Mouse (Mus musculus) CD4-positive naive resting alpha-beta T cell, adult 57 days (primary cell): ENCODE measurements around the gene Topbp1. TPM values are rescaled to one million over a fixed set of nuclear protein-coding genes. Genes with fewer than 3 reads are reported as not detected.

ENCODE experiments used
- total RNA-seq: library from RNA; stranded (reverse); gene quantifications from one replicate; pipeline ENCODE4 v1.2.4, GENCODE M21; 2023

The Topbp1 gene
- 54.3 TPM for total RNA-seq

DNA sequence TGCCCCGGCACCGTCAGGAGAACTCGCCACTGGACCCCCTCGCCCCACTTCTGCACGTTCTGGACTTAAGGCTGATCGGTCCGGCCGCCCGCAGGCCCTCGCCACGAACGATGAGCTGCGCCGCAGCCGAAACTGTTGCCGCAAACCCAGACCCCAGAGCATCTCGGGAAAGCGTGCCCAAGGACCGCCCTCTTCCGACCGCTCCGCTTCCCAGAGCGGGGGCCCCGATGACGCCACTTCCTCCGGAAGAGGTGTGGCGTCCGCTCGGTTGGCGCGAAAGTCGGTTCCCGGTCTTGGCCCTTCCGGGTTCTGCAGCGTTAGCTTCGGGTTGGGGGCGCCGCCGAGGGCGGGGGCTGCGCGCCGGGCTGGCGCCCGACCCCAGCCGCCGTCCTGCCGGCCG lies at the start of gene Topbp1, which contains the start of gene 1300017J02Rik:
Gene Topbp1, plus strand, starts transcription at position 289 of the 400 bp plus-strand sequence.
Gene 1300017J02Rik, minus strand, starts transcription at position 156 of the 400 bp plus-strand sequence.

DNA sequence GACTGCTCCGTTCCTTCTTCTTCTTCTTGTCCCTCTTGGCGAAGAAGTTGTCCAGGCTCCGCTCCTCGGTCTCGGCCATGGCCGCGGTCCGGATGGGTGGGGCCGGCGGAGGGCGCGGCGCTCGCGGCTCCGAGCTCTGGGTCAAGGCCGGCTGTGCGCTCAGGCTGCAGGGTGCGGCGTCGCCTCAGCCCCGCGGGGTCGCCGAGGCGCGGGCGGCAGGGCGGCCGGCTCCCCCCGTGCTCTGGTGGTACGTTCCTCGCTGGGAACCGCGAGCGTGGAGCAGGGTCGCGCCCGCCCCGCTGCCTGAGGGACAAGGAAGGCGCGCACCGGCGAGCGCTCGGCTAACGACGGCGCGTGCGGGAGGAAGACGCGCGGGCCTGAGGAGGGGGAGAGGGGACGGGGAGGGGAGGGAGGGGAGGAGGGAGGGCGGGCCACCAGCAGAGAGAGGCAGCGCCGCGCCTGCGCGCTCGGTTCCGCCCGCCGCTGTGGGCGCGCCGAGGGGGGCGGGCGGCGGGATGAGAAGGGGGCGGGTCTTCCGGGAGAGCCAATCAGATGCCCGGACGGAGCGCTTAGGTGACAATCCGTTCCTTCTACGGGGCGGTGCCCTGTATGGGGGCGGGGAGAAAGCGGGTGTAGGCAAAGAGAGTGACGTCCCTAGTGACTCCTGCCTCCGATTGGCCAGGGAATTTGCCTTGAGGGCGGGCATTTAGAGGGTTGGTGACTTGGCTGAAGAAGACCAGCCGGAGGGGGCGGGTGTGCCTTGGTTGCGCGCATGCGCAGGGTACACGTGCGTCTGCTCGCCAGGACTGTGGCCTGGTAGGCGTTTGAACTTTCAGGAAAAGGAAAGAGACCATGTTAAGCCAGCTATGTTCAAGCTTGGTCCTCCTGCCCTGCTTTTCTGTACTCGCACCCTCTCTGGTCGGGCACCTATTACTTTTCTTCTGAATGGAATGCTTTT lies 60.6 kb downstream of the Topbp1 start, which contains the start of gene Cdv3:
Gene Cdv3, minus strand, starts transcription at position 551 of the 958 bp plus-strand sequence.

Other genes with a start within 250 kb of the Topbp1 start
- 2.9 TPM for gene Rab6b, start 193.4 kb upstream of the Topbp1 start, total RNA-seq
- gene Srprb, start 103.1 kb upstream of the Topbp1 start, total RNA-seq: 23.4 TPM
- not detected for gene Gm20425, start 74.9 kb upstream of the Topbp1 start, total RNA-seq
- gene Trf, start 74.8 kb upstream of the Topbp1 start, total RNA-seq: 20.3 TPM
- gene 1300017J02Rik, start 133 bp upstream of the Topbp1 start, total RNA-seq: not detected
- 102 TPM for gene Cdv3, start 60.6 kb downstream of the Topbp1 start, total RNA-seq
- gene Bfsp2, start 175.2 kb downstream of the Topbp1 start, total RNA-seq: 1.9 TPM